Mouse (Mus musculus) thymus, postnatal 14 days (tissue): Measurements from ENCODE around the gene Atp5mpl.
A peak's percentile ranks its signal among the peaks of the same experiment; 100 is the strongest.

Source experiments
- DNase-seq: peaks from one replicate; pipeline ENCODE4 v3.0.0; 2021

Atp5mpl gene

DNA sequence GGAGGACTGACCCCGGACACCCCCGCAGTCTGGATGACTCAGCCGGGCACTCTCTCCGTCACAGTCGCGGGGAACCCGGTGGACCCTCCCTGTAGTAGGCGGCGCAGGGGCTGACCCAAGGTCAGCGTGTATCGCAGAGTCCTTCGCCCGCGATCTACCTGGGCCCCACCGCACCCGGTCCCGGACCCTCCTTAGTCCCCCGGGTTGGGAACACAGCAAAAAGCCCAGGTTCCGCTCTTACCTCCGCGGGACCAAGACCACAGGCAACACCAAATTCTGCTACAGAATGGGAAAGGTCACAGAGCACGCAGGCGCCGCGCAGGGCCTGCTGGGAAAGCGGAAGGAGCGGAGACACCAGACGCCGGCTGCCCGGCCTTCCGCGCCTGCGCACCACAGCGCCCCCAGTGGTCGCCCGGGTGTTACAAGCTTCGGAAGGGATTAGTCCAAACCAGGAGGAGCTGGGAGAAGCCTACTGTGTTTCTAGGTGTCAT lies at the start of gene Atp5mpl:
Atp5mpl (minus strand) TSS at position 295 of the 491 bp plus-strand sequence.
- peak; percentile 96 for DNase-seq

DNA sequence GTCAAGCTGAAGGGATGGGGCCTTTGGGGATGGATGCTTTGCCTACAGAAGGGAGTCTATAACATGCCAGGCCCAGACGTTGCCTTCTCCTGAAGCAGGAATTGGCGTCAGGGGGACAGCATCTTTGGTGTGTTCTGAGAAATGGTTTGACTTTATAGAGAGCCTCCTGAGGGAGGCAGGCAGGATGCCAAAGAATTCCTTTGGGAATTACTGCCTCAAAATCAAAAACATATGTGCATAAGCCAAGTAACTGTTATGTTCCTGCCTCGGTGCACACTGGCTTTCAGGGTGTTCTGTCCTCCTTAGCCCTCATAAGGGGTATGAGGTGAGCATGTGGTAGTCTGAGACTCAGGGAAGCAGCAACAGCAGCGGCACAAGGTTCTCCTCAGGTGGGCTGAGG lies 49.6 kb upstream of the Atp5mpl start:
- DNase-seq, result no peak

DNA sequence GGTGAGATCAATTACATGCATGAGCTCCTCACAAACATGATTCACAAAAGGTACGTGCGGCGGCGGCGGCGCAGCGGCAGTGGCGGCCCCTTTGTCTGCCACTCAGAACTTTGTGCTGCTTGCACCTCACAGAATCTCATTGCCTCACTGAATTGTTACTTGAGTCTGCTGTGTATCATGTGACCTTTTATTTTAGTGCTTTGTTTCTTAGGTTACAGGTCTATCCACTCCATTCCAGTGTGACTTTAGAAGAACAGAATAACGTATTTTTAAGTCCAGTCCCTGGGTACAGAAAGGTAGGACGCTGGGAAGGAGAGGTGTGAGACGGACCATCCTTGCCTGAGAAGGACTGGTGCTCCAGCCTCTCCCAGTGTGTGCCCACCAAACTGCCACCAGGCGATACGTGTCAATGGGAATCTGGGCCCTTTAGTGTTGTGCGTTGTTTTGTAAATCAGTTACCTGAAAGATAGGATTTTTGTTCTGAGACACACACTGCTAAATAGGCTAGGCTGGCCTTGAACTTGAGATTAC lies 46.6 kb upstream of the Atp5mpl start:
- no peak for DNase-seq

DNA sequence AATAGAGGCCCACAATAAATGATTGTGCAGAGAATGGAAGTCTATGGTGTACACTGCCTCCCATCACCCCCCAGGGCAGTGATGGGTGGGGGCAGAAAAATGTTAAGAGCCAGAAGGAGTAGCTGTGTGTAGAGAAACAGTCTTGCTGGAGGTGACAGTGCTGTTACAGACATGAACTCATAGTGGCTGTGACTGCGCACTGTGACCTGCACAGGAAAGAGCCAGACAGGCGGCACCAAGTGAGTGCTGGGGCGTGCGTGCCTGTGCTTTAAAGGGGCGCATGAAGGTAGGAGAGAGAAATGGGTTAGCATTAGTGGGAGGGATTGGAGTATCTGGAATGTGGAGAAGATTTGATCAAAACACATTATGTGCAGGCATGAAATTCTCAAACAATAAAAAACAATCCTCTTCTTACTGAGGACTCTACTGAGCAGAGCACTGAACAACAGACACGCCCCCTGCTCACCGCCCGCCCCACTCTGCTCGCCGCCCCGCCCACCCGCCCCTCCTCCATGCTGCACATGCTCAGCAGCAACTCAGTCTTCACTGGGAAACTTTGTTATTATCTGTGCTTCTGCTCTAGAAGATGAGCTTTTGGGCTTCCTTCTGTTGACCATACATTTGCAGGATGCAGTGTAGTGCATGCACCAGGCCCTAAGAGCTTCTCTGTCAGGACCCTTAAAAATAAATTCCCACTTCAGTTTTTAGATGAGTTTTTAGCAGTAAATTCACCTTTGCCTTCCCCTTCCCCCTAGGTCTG lies 45.9 kb upstream of the Atp5mpl start:
- no peak for DNase-seq

DNA sequence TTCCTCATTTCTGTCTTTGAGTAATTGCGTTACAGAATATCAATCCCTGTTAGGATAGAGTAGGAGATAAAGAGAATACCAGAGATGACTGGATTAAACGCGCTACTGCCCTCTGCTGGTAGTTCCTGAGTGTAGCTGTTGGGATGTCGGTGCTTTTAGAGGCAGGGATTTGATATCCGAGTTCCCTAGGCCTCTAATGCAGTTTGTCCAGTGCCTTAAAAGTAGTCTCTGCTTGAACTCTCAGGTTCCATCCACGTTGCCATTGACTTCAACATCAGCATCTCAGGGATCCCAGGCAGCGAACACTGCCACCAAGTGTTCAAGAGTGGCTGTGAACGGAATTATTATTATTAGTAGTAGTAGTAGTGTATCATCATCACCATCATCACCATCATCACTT lies 34.4 kb upstream of the Atp5mpl start:
- peak; percentile 58 for DNase-seq

DNA sequence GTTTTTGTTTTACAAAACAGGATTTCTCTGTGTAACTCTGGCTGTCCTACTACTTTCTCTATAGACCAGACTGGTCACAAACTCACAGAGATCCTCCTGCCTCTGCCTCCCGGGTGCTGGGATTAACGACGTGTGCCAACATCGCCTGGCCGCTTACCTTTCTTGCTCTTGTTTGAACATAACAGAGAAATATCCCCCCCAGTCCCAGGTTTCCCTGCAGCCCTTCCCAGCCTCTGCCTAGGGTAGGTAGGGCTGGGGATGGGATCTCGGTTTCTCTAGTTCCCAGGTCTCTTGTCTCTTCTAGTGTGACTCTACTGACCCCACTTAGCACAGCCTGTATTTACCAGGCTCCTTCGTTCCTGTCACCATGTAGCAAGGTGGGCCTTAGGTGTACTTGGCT lies 33.0 kb upstream of the Atp5mpl start:
- no peak for DNase-seq

DNA sequence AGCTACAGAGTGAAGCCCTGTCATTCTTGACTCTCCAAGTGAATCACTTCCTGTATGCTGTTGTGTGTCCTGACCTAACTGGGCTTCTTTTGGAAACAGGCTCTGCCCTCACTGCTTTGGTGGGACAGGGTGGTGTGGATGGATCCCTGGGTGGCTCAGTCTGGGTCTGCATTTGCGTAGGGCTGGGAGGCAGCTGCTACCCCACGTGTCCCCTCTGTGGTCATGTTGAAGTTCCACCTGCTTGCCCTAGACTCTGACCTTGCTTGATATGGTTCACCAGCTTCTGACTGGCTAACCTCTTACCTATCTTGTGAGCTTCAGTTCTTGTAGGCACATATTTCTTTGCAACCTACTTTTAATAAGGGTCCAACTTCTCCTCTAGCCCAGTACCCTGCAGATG lies 28.4 kb upstream of the Atp5mpl start:
- no peak for DNase-seq

DNA sequence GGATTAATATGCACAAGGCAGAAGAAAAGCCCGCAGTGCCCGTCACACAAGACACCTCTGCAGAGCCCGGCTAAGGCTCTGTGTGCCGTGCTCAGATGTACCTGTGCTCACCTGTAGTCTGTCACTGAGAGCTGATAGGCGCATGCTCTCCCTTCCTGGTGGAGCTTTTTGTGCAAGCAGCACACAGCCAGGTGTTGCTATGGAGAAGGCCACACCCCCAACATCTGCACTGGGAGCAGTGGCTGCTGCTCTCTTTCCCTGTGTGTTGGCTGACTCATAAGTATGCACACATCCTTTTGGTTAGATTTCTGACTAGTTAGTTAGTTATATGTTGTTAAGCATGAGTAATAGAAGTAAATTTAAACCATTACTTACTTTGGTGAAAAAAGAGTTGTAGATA lies 25.8 kb upstream of the Atp5mpl start:
- no peak for DNase-seq

DNA sequence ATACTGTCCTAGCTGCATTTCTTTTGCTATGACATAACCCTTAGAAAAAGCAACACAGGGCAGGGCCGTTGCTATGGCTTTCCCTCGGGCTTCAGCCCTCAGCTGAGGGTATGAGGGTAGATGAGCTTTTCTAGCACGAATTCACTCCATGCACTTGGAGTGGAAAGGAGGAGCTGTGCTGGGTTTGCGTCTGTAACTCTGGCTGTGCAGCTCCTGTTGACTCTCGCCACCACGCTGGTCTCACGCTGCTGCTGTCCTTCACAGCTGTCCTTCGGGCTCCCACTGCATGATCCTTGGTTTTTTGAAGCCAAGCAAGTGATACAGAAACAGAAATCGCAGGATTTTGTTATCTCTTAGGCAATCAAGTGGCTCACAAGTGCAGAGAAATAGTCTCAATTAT lies 20.0 kb upstream of the Atp5mpl start:
- DNase-seq, result no peak

DNA sequence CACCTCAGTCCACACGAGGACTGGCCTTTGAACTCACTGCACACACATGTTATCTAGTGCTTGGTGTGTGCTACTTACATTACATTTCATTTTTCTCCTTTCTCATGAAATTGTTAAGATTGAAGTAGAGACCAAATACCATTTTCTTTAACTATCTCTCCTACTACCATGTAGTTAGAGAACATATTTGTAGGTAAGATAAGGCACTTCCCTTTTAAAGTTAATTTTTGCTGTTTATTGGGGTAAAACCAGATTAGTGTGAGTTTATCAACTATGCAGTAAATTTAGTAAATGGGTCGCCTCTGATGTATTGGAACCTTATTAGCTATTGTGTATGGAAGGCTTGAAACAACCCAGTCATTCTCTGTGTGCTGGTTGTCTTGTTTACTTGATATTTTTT lies 16.4 kb upstream of the Atp5mpl start:
- no peak for DNase-seq

DNA sequence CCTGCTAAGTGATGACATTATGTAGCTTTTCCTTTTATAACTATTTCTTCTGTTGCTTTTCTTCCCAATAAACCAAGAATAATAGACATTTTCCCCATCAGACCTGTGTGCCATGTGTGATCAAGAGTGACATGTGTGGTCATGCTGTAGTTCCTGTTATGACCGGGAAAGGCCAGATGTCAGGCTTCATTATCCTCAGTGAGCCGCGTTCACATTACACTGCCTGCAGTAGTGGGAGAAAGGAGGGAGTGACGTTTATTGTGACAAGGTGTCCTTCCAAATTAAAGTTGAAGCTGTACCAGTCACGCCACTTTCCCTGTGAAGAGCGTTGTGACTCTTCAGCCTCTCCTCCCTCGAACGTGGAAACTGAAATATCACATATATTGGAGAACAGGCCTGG lies 15.1 kb upstream of the Atp5mpl start:
- DNase-seq, result no peak

DNA sequence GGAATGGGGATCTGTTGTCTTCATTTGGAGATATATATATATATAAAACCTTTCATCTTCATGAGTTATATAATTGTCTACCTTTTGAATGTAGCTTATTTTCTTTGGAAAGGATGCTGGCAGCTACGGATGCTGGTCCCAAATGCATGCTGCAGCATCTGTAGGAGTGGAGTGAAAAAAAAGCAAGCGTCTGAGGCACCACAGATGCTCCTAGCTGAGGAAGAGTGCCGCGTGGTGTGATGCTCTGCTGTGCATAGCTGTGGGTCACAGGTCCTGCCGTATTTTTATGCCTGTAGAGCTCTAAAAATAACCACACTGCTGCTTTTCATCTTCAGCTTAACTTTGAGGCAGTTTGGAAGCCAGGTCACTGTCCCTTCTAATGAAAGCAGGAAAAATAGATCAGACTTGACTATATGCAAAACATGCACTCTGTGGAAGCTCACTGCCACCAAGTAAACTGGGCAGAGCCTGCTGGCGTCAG lies 14.2 kb upstream of the Atp5mpl start, which contains the start of gene Rd3l:
Rd3l (minus strand) TSS at position 431 of the 481 bp plus-strand sequence.
- no peak for DNase-seq

DNA sequence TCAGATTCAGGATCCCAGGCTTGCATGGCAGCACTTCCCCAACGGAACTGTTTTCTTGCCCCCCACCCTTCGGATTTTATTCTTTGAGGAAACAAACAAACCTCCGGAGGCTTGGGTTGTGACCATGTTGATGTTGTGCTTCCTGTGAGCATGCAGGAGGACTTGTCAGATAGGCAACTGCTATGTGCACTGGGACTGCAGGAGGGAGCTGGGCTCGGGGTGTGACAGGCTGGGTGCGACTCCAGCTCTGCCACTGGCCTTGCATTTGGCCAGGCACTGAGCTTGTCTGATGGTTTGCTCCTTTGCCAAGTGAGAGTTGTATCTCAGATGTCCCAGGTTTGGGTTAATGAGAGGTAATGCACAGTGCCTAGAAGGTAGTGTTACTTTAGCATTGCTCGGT lies 11.5 kb upstream of the Atp5mpl start:
- DNase-seq, result no peak

DNA sequence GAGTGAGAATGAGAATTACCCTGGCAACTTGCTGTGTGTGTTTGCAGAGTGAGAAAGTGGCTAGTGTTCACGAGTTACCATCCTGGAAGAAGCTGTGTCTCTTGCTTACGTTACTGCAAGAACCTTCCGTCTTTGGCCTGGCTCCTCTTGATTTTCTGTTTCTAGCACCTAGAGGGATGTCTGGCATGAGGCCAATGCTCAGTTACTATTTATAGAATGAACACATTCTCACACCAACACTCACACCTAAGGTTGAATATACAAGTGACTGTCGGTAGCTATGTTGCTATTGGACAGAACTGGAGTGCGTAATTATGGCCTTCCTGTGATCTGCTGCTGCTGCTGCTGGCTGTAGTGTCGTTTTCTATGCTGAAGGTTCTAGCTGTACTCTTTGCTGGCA lies 10.4 kb upstream of the Atp5mpl start:
- no peak for DNase-seq

DNA sequence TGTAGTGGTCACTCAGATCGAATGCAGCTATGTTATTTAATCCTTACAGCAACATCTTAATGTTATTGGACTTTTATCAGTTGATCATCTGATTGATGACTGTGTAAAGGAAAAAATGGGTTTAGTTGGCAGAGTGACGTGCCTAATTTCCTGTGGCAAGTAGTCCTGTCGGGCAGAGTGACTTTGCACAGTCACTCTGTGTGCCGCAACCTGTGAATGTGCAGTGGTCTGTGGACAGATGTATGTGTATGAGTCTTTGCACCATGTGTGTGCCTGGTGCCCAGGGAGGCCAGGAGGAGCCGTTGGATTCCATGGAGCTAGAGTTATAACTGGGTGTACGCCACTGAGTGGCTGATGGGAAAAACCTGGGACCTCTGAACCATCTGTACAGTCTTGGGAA lies 7.8 kb upstream of the Atp5mpl start:
- DNase-seq, result no peak

DNA sequence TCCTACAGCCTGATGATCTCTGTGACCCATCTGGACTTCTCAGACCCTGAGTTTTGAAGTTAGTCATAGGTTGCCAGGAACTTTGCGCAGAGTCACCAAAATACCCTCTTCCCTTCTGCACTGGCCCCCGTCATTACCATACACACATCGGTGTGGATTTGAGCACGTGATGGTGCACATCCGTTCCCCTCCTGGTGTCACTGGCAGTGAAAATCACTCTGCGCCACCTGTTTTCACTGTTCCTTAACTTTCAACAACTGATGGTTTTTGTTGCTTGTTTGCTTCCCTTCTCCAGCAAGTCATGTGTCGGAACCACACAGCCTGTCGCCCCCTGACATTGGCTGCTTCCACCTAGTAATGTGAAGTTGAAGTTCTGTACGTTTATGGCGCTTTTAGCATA lies 5.7 kb upstream of the Atp5mpl start:
- no peak for DNase-seq

DNA sequence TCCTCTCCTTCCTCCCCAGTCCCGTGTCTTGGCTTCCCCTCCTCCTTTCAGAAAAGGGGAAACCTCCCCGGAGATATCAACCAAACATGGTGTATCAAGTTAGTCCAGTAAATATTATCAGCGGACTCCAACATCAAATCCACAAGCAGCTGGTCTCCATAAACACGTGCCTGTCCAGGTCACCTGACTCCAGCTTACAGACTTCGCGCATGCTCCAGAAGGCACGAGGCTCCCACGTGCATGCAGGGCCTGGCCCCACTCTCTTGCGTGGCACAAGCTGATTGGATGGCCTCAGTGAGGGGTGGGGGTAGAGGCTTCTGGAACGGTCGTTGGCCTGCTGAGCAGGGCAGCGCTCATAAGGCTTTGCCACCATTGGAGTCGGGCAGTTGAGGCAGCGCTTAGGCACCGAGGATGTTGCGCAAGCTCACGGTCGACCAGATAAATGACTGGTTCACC lies 4.5 kb upstream of the Atp5mpl start, which contains the start of gene Tdrd9:
Tdrd9 (plus strand) TSS at position 329 of the 456 bp plus-strand sequence.
- DNase-seq, result no peak

DNA sequence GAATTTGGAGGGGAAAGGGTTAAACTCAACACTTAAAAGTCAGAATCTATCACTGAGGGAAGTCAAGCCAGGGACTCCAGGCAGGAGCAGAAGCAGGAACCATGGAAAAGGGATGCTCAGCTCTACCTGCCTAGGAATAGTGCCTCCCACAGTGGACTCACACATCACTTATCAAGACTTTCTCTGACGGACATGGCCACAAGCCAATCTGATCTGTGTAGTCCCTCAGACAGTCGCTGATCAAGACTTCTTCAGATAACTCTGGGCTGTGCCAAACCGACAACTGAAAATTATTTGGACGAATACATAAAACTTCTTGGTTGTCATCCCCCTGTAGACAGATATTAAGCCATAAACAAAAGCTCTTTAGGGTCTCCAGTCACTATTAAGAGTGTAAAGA lies 3.3 kb upstream of the Atp5mpl start:
- DNase-seq, result no peak

DNA sequence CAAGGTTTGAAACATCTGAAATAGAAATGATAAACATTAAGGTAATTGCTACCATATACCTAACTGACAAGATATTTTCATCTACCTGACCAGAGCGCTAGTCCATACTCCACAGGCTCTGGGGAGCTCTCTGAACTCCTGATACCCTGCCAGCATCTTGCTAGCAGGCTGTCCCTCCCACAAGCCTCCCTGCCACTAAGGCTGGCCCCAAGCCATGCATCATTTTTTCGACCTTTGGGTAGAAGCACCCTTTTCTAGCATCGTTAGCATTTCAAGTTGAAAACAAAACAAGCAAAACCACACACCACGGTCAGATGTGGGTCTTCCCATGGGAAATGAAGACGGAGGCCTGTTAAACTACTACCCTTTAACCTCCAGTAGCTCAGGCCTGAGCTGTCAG lies 3.4 kb downstream of the Atp5mpl start:
- DNase-seq, result no peak

DNA sequence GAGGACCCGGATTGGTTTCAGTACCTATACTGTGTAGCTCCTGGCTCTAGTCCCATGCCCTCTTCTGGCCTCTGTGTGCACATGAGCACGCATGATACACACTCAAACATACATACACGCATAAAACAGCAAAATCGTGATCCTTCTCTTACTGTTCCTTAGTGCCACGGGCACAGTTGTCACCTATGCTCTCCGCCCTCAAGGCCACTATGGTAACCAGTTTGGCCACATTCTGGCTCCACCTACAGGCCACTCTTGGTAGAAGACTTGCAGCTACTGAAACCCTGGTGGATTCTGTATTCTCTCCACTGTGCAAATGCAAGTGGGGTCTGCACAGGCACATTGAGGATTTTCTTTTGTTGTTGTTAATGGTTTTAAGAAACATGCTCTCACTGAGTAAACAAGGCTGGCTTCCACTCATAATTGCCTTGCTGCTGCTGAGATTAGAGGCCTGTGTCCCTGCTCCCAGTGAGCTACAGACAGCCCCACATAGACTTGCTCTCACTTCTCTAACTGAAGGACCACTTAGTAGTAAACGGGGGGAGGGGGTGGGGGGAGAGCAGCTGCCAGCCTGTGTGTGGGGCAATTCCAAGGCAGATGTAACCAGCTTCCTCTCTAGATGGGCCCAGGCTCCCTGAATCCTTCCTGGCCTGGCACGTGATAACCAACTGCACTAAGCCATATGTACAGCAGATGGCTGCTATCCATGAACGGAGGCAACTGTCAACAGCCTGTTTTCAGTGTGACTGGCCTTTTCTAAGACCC lies 8.5 kb downstream of the Atp5mpl start:
- DNase-seq, result peak; percentile 79

DNA sequence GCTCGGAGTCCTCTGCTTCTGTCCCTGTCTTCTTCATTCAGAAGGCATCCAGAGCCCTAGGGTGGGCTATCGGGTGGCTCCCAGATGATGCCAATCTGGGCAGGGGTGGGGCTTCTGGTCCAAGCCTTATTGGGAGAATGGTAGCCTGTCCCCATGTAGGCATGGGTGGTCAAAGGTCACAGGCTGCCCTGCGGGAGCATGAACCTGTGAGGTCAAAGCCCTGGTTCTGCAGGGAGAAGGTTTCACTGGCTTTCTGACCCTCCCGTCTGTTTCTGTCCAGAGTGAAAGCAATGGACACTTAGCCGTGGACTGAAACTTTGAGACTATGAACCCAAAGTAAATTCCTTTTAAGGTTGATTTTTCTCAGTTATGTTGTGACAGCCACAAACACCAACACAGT lies 10.6 kb downstream of the Atp5mpl start:
- no peak for DNase-seq

DNA sequence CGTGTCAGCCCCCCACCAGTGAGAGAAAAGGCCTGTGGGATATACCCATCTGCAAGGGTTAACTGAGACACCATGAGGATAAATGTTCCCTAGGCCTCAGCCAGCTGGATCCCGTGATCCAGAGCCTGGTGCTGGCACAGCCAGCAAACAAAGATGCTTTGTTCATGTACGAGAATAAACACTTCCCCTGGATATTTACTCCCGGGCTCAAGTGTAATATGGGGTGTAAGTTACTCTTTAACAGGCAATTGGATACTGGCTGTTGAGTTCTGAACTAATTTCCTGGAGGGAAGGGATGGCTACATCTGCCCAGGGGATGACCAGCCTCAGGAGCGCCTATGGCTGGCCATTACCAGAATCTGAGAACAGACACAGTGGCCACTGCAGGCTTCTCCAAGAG lies 15.1 kb downstream of the Atp5mpl start:
- no peak for DNase-seq

DNA sequence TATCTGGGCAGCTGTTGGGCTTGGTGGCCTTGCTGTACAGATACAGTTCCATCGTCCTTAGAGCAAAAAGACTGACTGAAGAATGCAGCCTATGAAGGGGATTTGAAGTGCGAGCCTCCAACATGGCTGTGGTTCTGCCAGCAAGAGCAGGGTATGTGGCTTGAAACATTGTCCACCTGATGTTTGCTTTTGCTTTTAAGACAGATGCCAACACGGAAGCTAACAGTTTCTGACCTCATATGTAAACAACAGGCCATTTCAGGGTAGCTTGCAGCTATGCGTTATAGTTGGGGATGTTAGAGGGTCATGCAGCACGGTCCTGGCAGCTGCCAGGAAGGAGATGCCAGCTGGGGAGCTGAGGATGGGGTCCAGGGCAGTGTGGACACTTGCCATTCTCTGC lies 16.3 kb downstream of the Atp5mpl start:
- no peak for DNase-seq

DNA sequence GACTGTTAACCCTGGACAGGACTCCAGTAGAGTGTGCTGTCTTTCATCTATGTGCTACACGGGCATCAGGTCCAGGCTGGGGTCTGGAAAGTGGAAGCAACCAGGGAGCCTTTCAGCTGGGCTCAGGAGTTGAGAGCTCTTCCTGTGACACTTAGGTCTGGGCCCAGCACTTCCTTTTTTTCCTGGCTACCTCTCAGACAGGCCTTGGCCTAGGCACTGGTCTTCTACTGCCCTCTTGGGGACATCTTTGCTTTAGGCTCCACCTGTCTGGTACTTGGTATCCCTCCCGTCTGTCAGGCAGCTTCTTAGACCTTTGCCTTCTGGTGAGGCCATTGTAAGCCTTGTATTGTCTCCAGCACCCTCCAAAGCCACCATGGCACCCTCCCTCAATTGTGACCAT lies 20.1 kb downstream of the Atp5mpl start:
- DNase-seq, result peak; percentile 63
